Mouse (Mus musculus): ENCODE data around the gene Tmem106a. TPM values are rescaled to one million over a fixed set of nuclear protein-coding genes. Genes with fewer than 3 reads are reported as not detected.
"Not testable (repeated sequence)": the region's sequence is repeated elsewhere in the genome, so short reads cannot be mapped to it uniquely, and the experiment has no call there.

Gene Tmem106a
- polyA plus RNA-seq, 1 experiment from 2014 or later, result 8.0 TPM

DNA sequence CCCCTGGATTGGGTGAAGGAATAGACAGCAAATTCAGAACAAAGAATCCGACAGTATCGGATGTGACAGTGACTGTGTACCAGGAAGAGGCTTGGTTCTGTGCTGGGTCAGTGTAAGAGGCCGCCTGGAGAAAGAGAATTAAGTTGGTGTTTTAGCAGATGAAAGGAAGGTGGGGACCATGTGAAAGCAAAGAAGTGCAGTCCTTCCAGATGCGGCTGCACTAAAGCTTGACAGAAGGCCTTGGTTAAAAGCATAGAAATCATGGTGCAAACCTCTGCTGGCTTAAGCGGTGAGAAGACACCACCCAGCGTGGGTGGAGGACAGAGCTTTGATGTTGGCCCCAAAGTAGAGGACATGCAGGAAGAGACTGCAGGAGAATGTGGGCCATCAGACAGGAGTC lies 31.6 kb downstream of the Tmem106a start:
- no peaks in the 10 kb centered on the region for H3K9me3 ChIP-seq (replicated peaks; ENCODE audit: control insufficient read depth, low read length)
- 64% methylated on average over 6 of the region's 6 CpGs for WGBS (ENCODE audit: insufficient replicate concordance)
- peaks cover 38% of the 10 kb centered on the region for H3K4me1 ChIP-seq (ENCODE audit: control insufficient read depth, low read depth, low read length)

DNA sequence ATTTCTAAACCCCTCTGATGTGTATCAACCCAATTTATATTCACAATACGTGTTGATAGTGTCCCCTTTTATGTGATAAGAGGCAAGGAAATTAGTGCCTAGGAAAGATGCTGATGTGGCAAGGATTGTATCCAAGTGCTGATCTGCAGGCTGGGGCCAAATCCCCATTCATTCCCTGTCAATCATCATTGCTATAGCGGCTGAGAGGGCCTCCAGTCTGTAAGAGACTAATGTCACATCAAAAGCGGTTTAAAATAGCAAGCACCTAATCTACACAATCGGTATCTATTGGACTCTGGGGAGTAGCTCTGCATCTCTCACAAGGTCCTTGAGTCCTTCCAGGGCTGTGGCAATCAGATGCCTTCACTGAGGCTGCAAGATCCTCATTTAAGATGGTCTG lies 32.1 kb downstream of the Tmem106a start:
- no peaks in the 10 kb centered on the region for H3K36me3 ChIP-seq (ENCODE audit: control insufficient read depth, insufficient read depth)
- H3K9ac ChIP-seq (ENCODE audit: low read depth, low read length), result no peak overlapping the region
- H3K27me3 ChIP-seq (ENCODE audit: control insufficient read depth, insufficient read depth, low read depth, low read length), result no peaks in the 10 kb centered on the region; the same call in 1 of the 2 replicates
- H3K9me3 ChIP-seq (replicated peaks; ENCODE audit: control insufficient read depth, low read length), result no peaks in the 10 kb centered on the region
- H3K4me1 ChIP-seq (ENCODE audit: control insufficient read depth, low read depth, low read length), result peaks cover 38% of the 10 kb centered on the region
- H3K4me3 ChIP-seq (ENCODE audit: low read depth, low read length), result no peak overlapping the region
- no peak for ATAC-seq (ENCODE audit: low read depth)
- no peak overlapping the region for H3K27ac ChIP-seq (ENCODE audit: low read length)
- WGBS (ENCODE audit: insufficient replicate concordance), result 69% methylated on average over 4 of the region's 4 CpGs
- no peak overlapping the region for H3K4me2 ChIP-seq (ENCODE audit: low read depth, low read length)

More for the DNA sequence above, 31.6 kb downstream of the Tmem106a start:
- no peak overlapping the region for H3K27ac ChIP-seq (ENCODE audit: low read length)
- ATAC-seq (ENCODE audit: low read depth), result no peak
- no peak overlapping the region for H3K4me3 ChIP-seq (ENCODE audit: low read depth, low read length)
- H3K4me2 ChIP-seq (ENCODE audit: low read depth, low read length), result no peak overlapping the region
- H3K27me3 ChIP-seq (ENCODE audit: control insufficient read depth, insufficient read depth, low read depth, low read length), result no peaks in the 10 kb centered on the region; the same call in 1 of the 2 replicates
- H3K9ac ChIP-seq (ENCODE audit: low read depth, low read length), result no peak overlapping the region
- H3K36me3 ChIP-seq (ENCODE audit: control insufficient read depth, insufficient read depth), result no peaks in the 10 kb centered on the region

DNA sequence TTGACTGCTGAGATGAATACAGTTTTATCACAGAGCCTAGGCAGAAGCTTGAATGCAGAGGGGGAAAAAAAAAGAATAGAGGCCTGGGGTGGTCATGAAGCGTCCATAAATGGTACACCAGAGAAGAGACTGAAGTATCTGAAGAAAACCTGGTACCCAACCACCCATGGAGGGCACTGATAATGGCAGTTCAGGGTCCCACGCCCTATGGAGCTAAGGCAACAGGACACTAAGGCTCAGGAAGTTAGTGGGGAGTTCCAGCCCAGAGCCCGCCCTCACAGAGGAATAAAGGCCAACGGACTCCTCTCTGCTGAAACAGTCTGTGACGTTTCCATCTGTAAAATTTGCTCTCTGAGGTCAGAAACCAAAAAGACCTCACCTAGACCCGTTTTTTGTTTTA lies 33.3 kb downstream of the Tmem106a start:
- ATAC-seq (ENCODE audit: low read depth), result peak; percentile 78
- 0 out of 2 replicates have a peak overlapping the region, but pooled peaks have one; percentile 5 for H3K9ac ChIP-seq (ENCODE audit: low read depth, low read length)
- H3K27ac ChIP-seq (ENCODE audit: low read length), result peak overlapping the region; percentile 35
- no peaks in the 10 kb centered on the region for H3K9me3 ChIP-seq (replicated peaks; ENCODE audit: control insufficient read depth, low read length)
- H3K4me2 ChIP-seq (ENCODE audit: low read depth, low read length), result no peak overlapping the region; the same call in 1 of the 2 replicates
- H3K4me1 ChIP-seq (ENCODE audit: control insufficient read depth, low read depth, low read length), result peaks cover 38% of the 10 kb centered on the region
- H3K4me3 ChIP-seq (ENCODE audit: low read depth, low read length), result no peak overlapping the region
- no peaks in the 10 kb centered on the region; the same call in 1 of the 2 replicates for H3K27me3 ChIP-seq (ENCODE audit: control insufficient read depth, insufficient read depth, low read depth, low read length)
- no peaks in the 10 kb centered on the region for H3K36me3 ChIP-seq (ENCODE audit: control insufficient read depth, insufficient read depth)
- WGBS (ENCODE audit: insufficient replicate concordance), result 32% methylated on average over 6 of the region's 6 CpGs

DNA sequence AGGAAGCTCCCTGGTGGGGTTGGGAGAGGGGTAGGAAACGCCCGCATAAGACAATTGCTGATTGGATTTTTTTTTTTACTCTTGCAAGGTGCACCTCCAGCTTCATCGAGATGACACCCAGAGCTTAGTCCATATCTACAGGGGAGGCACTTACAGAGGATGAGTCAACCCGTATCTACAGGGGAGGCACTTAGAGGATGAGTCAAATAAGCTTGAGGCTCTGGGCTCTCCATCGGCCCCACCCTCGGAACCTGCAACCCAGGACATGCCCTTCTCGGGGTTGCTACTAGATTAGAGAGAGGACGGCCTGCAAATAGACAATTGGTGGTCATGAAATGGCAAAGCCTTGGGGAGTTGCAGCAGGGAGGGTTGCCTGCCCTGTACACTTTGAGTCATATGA lies 34.1 kb downstream of the Tmem106a start:
- Histone ChIP-seq H3K36me3 (ENCODE audit: control insufficient read depth, insufficient read depth) (no peaks in the 10 kb centered on the region), H3K9me3 (replicated peaks; ENCODE audit: control insufficient read depth, low read length) (no peaks in the 10 kb centered on the region), H3K27ac (ENCODE audit: low read length) (peak overlapping the region; percentile 35), H3K4me3 (ENCODE audit: low read depth, low read length) (no peak overlapping the region), H3K4me2 (ENCODE audit: low read depth, low read length) (no peak overlapping the region), H3K27me3 (ENCODE audit: control insufficient read depth, insufficient read depth, low read depth, low read length) (no peaks in the 10 kb centered on the region; the same call in 1 of the 2 replicates), H3K9ac (ENCODE audit: low read depth, low read length) (no peak overlapping the region), H3K4me1 (ENCODE audit: control insufficient read depth, low read depth, low read length) (peaks cover 38% of the 10 kb centered on the region)
- WGBS (ENCODE audit: insufficient replicate concordance), result 49% methylated on average over 8 of the region's 8 CpGs
- ATAC-seq (ENCODE audit: low read depth), result 0 out of 2 replicates have a peak, but pooled peaks have one; percentile 25

DNA sequence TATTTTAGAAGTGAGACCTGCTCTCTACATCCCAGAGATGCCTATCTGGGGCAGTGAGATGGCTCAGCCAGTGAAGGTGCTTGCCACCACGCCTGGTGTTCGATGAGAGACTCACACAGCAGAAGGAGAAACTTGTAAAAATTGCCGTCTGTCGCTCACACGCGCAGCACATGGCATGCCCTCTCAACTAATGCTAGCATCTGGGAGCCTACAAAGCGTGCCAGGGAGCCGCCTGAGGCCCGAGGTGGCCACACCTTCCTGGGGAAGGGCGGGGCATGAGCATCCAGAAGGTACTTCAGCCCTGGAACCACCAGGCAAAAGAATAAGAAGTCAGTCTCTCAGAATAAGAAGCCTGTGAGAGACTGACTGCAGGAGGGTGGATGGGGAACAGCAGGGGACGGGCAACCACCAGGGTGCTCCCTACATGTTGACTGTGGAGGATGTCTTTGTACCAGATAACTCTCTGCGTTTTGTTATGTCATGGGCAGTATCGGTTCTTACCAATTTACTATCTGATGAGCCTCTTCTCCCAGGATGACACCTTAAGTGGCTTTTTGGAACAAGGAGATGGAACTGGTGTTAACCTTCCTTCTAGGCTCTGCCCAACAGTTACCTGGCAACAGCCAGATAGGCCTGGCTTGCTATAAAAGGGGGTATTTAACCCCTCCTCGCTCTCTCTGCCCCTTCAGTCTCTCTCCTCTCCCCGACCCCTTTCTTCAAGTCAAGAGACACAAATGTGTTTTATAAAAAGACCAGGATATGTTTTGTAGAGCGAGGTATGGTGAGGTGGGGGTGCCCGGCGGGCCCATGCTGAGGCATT lies 35.1 kb downstream of the Tmem106a start:
- Histone ChIP-seq H3K4me2 (ENCODE audit: low read depth, low read length) (no peak overlapping the region), H3K27me3 (ENCODE audit: control insufficient read depth, insufficient read depth, low read depth, low read length) (no peaks in the 10 kb centered on the region; the same call in 1 of the 2 replicates), H3K9me3 (replicated peaks; ENCODE audit: control insufficient read depth, low read length) (no peaks in the 10 kb centered on the region), H3K4me1 (ENCODE audit: control insufficient read depth, low read depth, low read length) (peaks cover 38% of the 10 kb centered on the region), H3K27ac (ENCODE audit: low read length) (no peak overlapping the region), H3K4me3 (ENCODE audit: low read depth, low read length) (no peak overlapping the region), H3K36me3 (ENCODE audit: control insufficient read depth, insufficient read depth) (no peaks in the 10 kb centered on the region), H3K9ac (ENCODE audit: low read depth, low read length) (no peak overlapping the region)
- WGBS (ENCODE audit: insufficient replicate concordance), result 32% methylated on average over 18 of the region's 18 CpGs
- peak; percentile 42; the same call in 1 of the 2 replicates for ATAC-seq (ENCODE audit: low read depth)

DNA sequence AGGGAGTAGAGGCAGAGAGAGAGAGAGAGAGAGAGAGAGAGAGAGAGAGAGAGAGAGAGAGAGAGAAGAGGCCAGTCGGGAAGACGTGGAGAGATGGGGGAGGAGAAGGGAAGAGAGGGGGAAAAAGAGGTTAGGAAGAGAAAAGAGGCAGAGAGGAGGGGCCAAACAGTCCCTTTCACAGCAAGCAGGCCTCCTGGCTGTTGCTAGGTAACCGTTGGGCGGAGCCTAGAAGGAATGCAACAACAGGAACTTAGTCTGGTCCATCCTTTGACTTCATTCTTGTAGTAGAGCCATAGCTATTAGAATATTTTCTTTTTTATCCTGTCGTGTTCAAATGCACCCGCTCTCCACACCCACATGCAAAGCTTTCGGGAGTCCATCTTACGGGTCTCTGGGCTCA lies 35.8 kb downstream of the Tmem106a start:
- no peaks in the 10 kb centered on the region; the same call in 1 of the 2 replicates for H3K27me3 ChIP-seq (ENCODE audit: control insufficient read depth, insufficient read depth, low read depth, low read length)
- WGBS (ENCODE audit: insufficient replicate concordance), result 15% methylated on average over 8 of the region's 8 CpGs
- ATAC-seq (ENCODE audit: low read depth), result no peak
- peaks cover 38% of the 10 kb centered on the region for H3K4me1 ChIP-seq (ENCODE audit: control insufficient read depth, low read depth, low read length)
- H3K9ac ChIP-seq (ENCODE audit: low read depth, low read length), result no peak overlapping the region
- H3K36me3 ChIP-seq (ENCODE audit: control insufficient read depth, insufficient read depth), result no peaks in the 10 kb centered on the region
- H3K4me3 ChIP-seq (ENCODE audit: low read depth, low read length), result no peak overlapping the region
- no peak overlapping the region; the same call in 1 of the 2 replicates for H3K4me2 ChIP-seq (ENCODE audit: low read depth, low read length)
- no peak overlapping the region for H3K27ac ChIP-seq (ENCODE audit: low read length)
- H3K9me3 ChIP-seq (replicated peaks; ENCODE audit: control insufficient read depth, low read length), result no peaks in the 10 kb centered on the region

DNA sequence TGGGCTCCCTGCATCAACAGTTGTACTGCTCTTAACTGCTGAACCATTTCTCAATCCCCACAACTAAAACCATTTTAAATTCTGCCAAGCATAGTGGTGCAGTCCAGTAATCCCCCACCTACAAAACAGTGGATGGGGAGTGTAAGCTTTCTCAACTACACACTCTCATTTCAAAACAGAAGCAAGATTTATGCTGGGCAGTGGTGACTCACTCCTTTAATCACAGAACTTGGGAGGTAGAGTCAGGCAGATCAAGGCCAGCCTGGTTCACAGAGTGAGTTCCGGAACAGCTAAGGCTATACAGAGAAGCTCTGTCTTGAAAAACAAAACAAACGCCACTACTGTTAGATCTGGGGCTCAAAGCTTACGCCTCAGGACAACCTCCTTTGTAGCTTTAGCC lies 36.6 kb downstream of the Tmem106a start:
- no peak overlapping the region for H3K4me3 ChIP-seq (ENCODE audit: low read depth, low read length)
- no peaks in the 10 kb centered on the region for H3K9me3 ChIP-seq (replicated peaks; ENCODE audit: control insufficient read depth, low read length)
- no peak overlapping the region for H3K9ac ChIP-seq (ENCODE audit: low read depth, low read length)
- no peak overlapping the region for H3K27ac ChIP-seq (ENCODE audit: low read length)
- no peaks in the 10 kb centered on the region; the same call in 1 of the 2 replicates for H3K27me3 ChIP-seq (ENCODE audit: control insufficient read depth, insufficient read depth, low read depth, low read length)
- no peak for ATAC-seq (ENCODE audit: low read depth)
- no peak overlapping the region for H3K4me2 ChIP-seq (ENCODE audit: low read depth, low read length)
- H3K4me1 ChIP-seq (ENCODE audit: control insufficient read depth, low read depth, low read length), result peaks cover 38% of the 10 kb centered on the region
- H3K36me3 ChIP-seq (ENCODE audit: control insufficient read depth, insufficient read depth), result no peaks in the 10 kb centered on the region
- 76% methylated on average over 3 of the region's 3 CpGs for WGBS (ENCODE audit: insufficient replicate concordance)

DNA sequence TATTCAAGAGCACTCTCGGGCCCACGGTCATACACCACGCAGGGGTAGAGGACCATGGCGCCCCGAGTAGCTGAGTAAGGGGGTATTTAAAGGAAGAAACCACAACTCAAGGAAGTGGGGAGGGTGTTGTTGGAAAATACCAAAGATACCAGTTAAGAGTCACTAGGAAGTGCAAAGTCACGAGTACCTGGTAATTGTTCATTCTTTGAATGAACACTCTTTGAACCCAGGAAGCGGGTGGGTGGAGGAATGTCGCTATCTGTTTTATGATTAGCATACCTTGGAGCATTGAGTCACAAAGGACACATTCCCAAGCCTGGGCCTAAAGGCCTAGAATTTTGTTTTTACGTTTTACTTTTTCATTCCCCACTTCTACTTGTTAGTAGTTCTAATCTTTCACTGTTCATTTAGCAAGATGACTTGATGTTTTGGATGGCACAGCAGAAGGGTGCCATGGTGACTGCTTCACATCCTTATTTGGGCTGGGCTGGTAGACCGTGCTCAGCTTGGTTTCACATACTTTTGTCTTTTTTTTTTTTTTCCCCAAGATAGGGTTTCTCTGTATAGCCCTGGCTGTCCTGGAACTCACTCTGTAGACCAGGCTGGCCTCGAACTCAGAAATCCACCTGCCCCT lies 38.1 kb downstream of the Tmem106a start:
- ATAC-seq (ENCODE audit: low read depth); H3K27ac ChIP-seq (ENCODE audit: low read length): not testable (repeated sequence)
- WGBS (ENCODE audit: insufficient replicate concordance), result 71% methylated on average over 10 of the region's 11 CpGs

DNA sequence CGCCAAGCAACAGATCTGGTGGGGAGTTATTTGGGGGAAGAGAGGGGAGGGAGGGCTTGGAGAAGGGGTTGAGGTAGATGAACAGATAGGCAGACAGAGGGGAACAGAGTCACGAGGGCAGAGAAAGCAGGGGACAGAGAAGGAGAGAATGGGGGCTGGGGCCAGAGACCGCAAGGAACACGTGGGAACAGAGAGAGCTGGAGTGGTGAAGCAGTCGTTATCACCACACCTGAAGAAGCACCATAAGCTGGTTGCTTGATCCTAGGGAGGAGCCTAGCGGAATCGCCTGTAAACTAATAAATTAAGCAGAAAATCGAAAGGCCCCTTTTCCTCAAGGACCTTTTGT lies 44.6 kb downstream of the Tmem106a start:
- Histone ChIP-seq H3K27me3 (ENCODE audit: control insufficient read depth, insufficient read depth, low read depth, low read length) (no peaks in the 10 kb centered on the region), H3K36me3 (ENCODE audit: control insufficient read depth, insufficient read depth) (no peaks in the 10 kb centered on the region), H3K27ac (ENCODE audit: low read length) (peak overlapping the region; percentile 99), H3K9me3 (replicated peaks; ENCODE audit: control insufficient read depth, low read length) (no peaks in the 10 kb centered on the region), H3K4me2 (ENCODE audit: low read depth, low read length) (peak overlapping the region; percentile 91), H3K4me3 (ENCODE audit: low read depth, low read length) (peak overlapping the region; percentile 71), H3K9ac (ENCODE audit: low read depth, low read length) (peak overlapping the region; percentile 40), H3K4me1 (ENCODE audit: control insufficient read depth, low read depth, low read length) (peaks cover 14% of the 10 kb centered on the region)
- ATAC-seq (ENCODE audit: low read depth), result peak; percentile 12
- 3% methylated on average over 8 of the region's 8 CpGs for WGBS (ENCODE audit: insufficient replicate concordance)

More for the DNA sequence above, 38.1 kb downstream of the Tmem106a start:
- not testable (repeated sequence) for H3K27me3 ChIP-seq (ENCODE audit: control insufficient read depth, insufficient read depth, low read depth, low read length); H3K4me2 ChIP-seq (ENCODE audit: low read depth, low read length); H3K36me3 ChIP-seq (ENCODE audit: control insufficient read depth, insufficient read depth); H3K9me3 ChIP-seq (replicated peaks; ENCODE audit: control insufficient read depth, low read length); H3K9ac ChIP-seq (ENCODE audit: low read depth, low read length); H3K4me3 ChIP-seq (ENCODE audit: low read depth, low read length)
- peaks cover 30% of the 10 kb centered on the region for H3K4me1 ChIP-seq (ENCODE audit: control insufficient read depth, low read depth, low read length)
